Mouse (Mus musculus): ENCODE data around the gene Zfp541. TPM values are rescaled to one million over a fixed set of nuclear protein-coding genes. Genes with fewer than 3 reads are reported as not detected.

The Zfp541 gene
- total RNA-seq, 2 experiments from 2014 or later = not detected

DNA sequence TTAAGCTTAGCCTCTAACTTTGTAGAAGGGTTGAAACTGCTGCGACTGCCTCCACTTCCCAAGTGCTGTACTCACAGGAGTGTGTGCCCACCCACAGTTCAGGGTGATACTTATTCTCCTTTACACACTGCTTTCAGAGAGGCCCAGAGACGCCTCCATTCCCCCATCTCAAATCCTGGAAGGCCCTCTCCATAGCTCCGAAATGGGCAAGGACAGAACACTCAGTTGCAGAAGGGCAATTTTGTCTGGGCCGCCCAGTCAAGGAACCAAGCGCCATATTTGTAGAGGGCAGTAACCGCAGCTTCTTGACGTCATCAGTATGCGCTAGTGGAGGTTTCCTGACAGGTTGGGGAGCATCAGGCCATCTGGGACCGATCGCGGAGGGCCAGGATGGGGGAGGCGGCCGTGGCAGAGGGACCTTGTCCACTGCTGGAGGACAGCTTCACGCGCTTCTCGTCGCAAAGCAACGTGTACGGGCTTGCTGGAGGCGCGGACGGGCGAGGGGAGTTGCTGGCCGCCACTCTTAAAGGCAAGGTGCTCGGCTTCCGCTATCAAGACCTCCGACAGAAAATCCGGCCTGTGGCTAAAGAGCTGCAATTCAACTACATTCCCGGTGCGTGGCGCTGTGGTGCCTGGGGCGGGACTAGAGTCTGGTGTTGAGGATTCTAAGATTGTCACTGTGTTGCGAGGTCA, 58.1 kb downstream of the Zfp541 start, which contains the start of gene Kptn:
TSS of gene Kptn (plus strand) at position 327 of the 693 bp plus-strand sequence.
- peak; percentile 94 for TF ChIP-seq CTCF (IDR thresholded peaks at IDR 0.05)
- peak within 1 kb of the TSS; percentile 91 for H3K27ac ChIP-seq
- intact Hi-C loops (cut with DNase I) = loop anchor here (2.0 kb wide), 1 partner anchor 21 kb away; the partner anchor contains the start of gene Napa

DNA sequence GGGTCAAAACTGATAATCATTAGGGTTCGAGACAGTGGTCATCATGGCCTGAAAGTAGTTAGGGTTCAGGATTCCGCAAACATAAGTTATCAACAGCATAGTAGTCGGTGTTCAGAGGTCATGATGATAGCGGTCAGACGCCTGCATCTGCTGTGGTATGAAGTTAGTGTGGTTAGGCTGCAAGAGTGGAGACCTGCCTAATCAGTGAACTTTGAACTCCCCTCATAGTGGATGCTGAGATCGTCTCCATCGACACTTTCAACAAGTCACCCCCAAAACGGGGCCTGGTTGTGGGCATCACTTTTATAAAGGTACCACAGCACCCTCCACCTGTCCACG, 58.6 kb downstream of the Zfp541 start:
- no peak for DNase-seq
- Histone ChIP-seq H3K27ac (peak overlapping the region; percentile 91), H3K4me3 (peak overlapping the region; percentile 80)
- no peak for TF ChIP-seq CTCF (IDR thresholded peaks at IDR 0.05)
- intact Hi-C loops (cut with DNase I) = no loop called here

More for the DNA sequence above, 58.1 kb downstream of the Zfp541 start, which contains the start of gene Kptn:
- peak within 1 kb of the TSS; percentile 80 for H3K4me3 ChIP-seq
- peak; percentile 92 for DNase-seq

DNA sequence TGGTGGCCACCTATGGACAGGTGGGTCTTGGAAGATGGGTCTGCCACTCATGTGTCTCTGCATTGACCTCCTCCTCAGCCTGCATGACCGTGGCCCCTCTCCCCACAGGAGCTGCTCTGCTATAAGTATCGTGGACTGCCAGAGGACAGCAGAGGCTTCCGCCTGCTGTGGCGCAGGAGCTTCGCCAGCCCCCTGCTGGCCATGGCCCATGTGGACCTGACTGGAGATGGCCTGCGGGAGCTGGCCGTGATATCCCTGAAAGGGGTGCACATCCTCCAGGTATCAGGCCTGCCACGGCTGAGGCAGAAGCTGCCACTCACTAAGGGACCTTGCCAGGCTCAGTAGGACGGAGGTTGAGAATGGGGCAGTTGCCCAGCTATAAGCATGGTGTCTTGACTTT, 64.2 kb downstream of the Zfp541 start:
- H3K27ac ChIP-seq = no peak overlapping the region
- no peak for TF ChIP-seq CTCF (IDR thresholded peaks at IDR 0.05)
- intact Hi-C loops (cut with DNase I) = no loop called here
- no peak for DNase-seq
- no peak overlapping the region for H3K4me3 ChIP-seq

DNA sequence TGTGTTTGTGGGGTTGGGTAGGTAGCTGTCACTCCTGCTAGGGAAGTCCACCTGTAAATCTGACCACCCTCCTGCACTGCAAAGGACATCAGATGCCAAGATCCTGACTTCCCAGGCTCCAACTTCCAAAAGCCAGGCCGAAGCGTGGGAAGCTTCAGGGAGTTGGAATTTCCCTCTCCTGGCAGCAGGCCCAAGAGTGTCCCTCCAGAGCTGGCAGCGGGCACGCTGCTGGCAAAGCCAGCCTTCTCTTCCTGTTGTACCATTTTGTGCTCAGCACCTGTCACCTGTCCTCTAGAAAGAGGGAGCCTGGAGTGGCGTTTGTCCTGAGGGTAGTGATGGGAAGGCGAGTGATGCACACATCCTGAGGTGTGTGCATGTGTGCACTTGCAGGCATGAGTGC, 66.7 kb downstream of the Zfp541 start:
- intact Hi-C loops (cut with DNase I) = loop anchor here (2.0 kb wide), 1 partner anchor 26 kb away; no protein-coding TSS in a partner anchor
- Histone ChIP-seq H3K4me3 (no peak overlapping the region), H3K27ac (no peak overlapping the region)
- DNase-seq = no peak
- TF ChIP-seq CTCF (IDR thresholded peaks at IDR 0.05) = no peak

DNA sequence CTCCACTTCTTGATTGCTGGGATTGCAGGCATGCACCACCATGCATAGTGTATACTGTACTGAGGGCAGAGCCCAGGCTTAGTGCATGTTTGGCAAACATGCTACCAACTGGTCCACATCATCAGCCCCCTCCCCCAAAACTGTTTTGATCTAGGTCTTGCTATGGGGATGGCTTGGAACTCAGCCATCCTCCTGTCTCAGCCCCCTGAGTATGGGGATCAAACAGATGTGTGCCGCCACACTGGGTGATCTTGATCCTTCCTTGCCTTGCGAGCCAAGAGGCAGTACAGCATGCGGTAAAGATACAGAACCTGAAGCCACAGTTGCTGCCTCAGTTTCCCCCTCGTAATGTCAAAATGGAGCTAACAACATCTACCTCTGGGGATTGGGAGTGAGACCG, 67.3 kb downstream of the Zfp541 start:
- H3K4me3 ChIP-seq = peak overlapping the region; percentile 75
- TF ChIP-seq CTCF (IDR thresholded peaks at IDR 0.05) = no peak
- no peak for DNase-seq
- H3K27ac ChIP-seq = peak overlapping the region; percentile 84
- intact Hi-C loops (cut with DNase I) = loop anchor here (2.0 kb wide), 1 partner anchor 26 kb away; no protein-coding TSS in a partner anchor

- peak; percentile 85 for DNase-seq
- intact Hi-C loops (cut with DNase I) = loop anchor here (2.0 kb wide), 1 partner anchor 25 kb away; no protein-coding TSS in a partner anchor
- no peak for TF ChIP-seq CTCF (IDR thresholded peaks at IDR 0.05)
- Histone ChIP-seq H3K27ac (peak within 1 kb of the TSS; percentile 84), H3K4me3 (peak within 1 kb of the TSS; percentile 75)
Measured at GRCm38 (mm10) chr7:16129421-16129845, 67.8 kb downstream of the Zfp541 start, which contains the start of gene Slc8a2. Gene Slc8a2 (plus strand): TSS chr7:16129826.

- Histone ChIP-seq H3K4me3 (peak overlapping the region; percentile 75), H3K27ac (peak overlapping the region; percentile 84)
- no peak for TF ChIP-seq CTCF (IDR thresholded peaks at IDR 0.05)
- DNase-seq = no peak
- intact Hi-C loops (cut with DNase I) = loop anchor here (2.0 kb wide), 1 partner anchor 25 kb away; no protein-coding TSS in a partner anchor
Measured at GRCm38 (mm10) chr7:16129846-16130691, 68.5 kb downstream of the Zfp541 start.

DNA sequence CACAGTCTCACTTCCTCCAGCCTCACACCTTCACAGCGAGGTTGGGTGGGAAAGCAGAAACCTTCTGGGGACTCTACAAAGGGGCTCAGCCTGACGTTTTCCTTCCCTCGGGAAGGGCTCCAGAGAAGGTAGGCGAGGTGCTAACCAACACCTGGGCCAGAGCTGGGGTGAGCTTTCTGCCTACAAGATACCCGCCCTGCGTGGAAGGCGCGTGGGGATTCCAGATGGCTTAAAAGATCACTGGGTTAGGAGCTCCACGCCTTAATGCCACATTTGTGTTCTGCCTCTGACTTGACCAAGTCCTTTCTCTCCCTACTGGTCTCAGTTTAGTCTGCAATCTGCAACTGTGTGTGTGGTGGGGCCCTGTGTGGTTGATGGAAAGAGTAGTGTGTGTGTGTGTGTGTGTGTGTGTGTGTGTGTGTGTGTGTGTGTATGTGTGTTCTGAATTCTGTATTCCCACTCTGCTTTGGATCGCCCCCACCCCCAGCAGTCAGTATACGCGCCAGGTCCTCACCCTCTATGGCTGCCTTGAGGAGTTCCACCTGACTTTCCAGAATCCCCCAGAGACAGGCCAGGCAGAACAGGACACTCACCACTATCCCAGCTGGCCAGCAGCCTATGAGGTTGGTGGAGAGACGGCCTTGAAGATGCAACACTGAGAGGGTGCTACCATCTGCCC, 69.5 kb downstream of the Zfp541 start:
- Histone ChIP-seq H3K27ac (no peak overlapping the region), H3K4me3 (peak overlapping the region; percentile 75; the same call in 1 of the 2 replicates)
- no peak for DNase-seq
- intact Hi-C loops (cut with DNase I) = no loop called here
- TF ChIP-seq CTCF (IDR thresholded peaks at IDR 0.05) = no peak

DNA sequence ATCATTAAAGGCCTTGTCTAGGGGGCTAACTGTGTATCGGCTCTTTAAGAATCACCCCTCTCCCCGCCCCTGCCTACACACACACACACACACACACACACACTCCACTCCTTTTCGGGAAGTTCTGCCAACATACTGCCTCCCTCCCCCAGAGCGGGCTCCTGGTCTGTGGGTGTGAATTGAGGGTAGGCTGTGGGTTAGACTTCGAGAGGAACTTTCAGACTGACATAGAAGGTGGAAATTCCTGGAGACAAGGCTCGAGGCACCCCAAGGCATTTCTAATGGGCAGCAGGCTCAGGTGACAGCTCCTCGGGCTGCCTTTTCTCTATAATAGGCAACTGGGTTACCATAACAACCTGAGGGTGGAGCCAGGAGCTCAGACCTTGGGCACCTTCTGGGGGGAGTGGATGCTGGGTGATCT, 70.6 kb downstream of the Zfp541 start:
- TF ChIP-seq CTCF (IDR thresholded peaks at IDR 0.05) = no peak

GRCm38 (mm10) chr7:16132926-16133325, 71.3 kb downstream of the Zfp541 start:
- no peak for TF ChIP-seq CTCF (IDR thresholded peaks at IDR 0.05)
- Histone ChIP-seq H3K4me3 (no peak overlapping the region), H3K27ac (no peak overlapping the region)
- intact Hi-C loops (cut with DNase I) = no loop called here
- no peak for DNase-seq

More for the DNA sequence above, 70.6 kb downstream of the Zfp541 start:
- DNase-seq = no peak
- no peak overlapping the region for H3K4me3 ChIP-seq
- intact Hi-C loops (cut with DNase I) = no loop called here
- H3K27ac ChIP-seq = no peak overlapping the region

GRCm38 (mm10) chr7:16133691-16134090, 72.1 kb downstream of the Zfp541 start:
- TF ChIP-seq CTCF (IDR thresholded peaks at IDR 0.05) = no peak
- no peak for DNase-seq
- H3K27ac ChIP-seq = no peak overlapping the region
- intact Hi-C loops (cut with DNase I) = no loop called here
- no peak overlapping the region for H3K4me3 ChIP-seq

- DNase-seq = no peak
- no peak for TF ChIP-seq CTCF (IDR thresholded peaks at IDR 0.05)
- Histone ChIP-seq H3K4me3 (no peak overlapping the region), H3K27ac (no peak overlapping the region)
- intact Hi-C loops (cut with DNase I) = no loop called here
Measured at GRCm38 (mm10) chr7:16134951-16135392, 73.4 kb downstream of the Zfp541 start.

Other genes starting within 250 kb of the Zfp541 start
- gene Obox6, start 222.1 kb upstream of the Zfp541 start, total RNA-seq (2021) = not detected
- not detected for gene Crx, start 181.8 kb upstream of the Zfp541 start, total RNA-seq (2021)
- gene Crxos, start 179.2 kb upstream of the Zfp541 start, total RNA-seq (2021) = not detected
- 1,000 to 10,000 TPM; 1,391 to 1,893 TPM for gene Selenow, start 139.4 kb upstream of the Zfp541 start, total RNA-seq (2021)
- 10 to 100 TPM; 85.7 to 97.4 TPM for gene Nop53, start 115.7 kb upstream of the Zfp541 start, total RNA-seq (2021)
- 10 to 100 TPM; 31.4 to 38.7 TPM for gene Ehd2, start 94.2 kb upstream of the Zfp541 start, total RNA-seq (2021)
- 1 to 10 TPM; 6.8 to 7.1 TPM for gene Bicra, start 13.9 kb upstream of the Zfp541 start, total RNA-seq (2021)
- gene Napa, start 36.6 kb downstream of the Zfp541 start, total RNA-seq (2021) = 100 to 1,000 TPM in 1 of 2 experiments, 10 to 100 TPM in 1; 99.2 to 113 TPM
- 10 to 100 TPM; 10.3 to 16.0 TPM for gene Kptn, start 58.1 kb downstream of the Zfp541 start, total RNA-seq (2021)
- gene Slc8a2, start 68.0 kb downstream of the Zfp541 start, total RNA-seq (2021) = under 1 TPM; 0.08 to 0.28 TPM
- gene Meis3, start 113.3 kb downstream of the Zfp541 start, total RNA-seq (2021) = 1 to 10 TPM; 1.5 to 2.0 TPM
- 1 to 10 TPM; 3.8 to 4.4 TPM for gene Dhx34, start 160.2 kb downstream of the Zfp541 start, total RNA-seq (2021)
- under 1 TPM; 0.18 to 0.39 TPM for gene C5ar2, start 182.3 kb downstream of the Zfp541 start, total RNA-seq (2021)
- 1 to 10 TPM; 1.6 to 2.4 TPM for gene C5ar1, start 197.7 kb downstream of the Zfp541 start, total RNA-seq (2021)
- 10 to 100 TPM; 15.7 to 15.8 TPM for gene Inafm1, start 211.8 kb downstream of the Zfp541 start, total RNA-seq (2021)
- 10 to 100 TPM; 41.0 to 42.1 TPM for gene Ccdc9, start 225.0 kb downstream of the Zfp541 start, total RNA-seq (2021)
- 1 to 10 TPM; 1.4 to 2.9 TPM for gene Bbc3, start 246.6 kb downstream of the Zfp541 start, total RNA-seq (2021)